Mouse (Mus musculus) adrenal gland, adult 18-20 months (tissue): Measurements from ENCODE around the gene Eif4g3. TPM values are rescaled to one million over a fixed set of nuclear protein-coding genes. Genes with fewer than 3 reads are reported as not detected.
"Not testable (repeated sequence)": the region's sequence is repeated elsewhere in the genome, so short reads cannot be mapped to it uniquely, and the experiment has no call there.

Source experiments
- DNase-seq, 2 experiments: peaks; one replicate each; pipeline ENCODE4 v3.0.0; 2021 to 2022; ENCODE audit warnings: low spot score in 2 of 2
- long read RNA-seq, 2 experiments: library from polyadenylated mRNA; stranded (forward); transcript quantifications; one replicate each; pipeline ENCODE4 v2.0.0; 2021
- total RNA-seq, 2 experiments: library from RNA; stranded (reverse); gene quantifications; 1 replicate in 1 of 2; 2 replicates in 1 of 2; pipeline ENCODE4 v1.2.3; 2021

Gene Eif4g3
- 100 to 1,000 TPM in 1 of 2 experiments, 10 to 100 TPM in 1; 67.3 to 131 TPM for total RNA-seq
- long read RNA-seq, experiment 1, partial matches to known transcripts = 9 of 14 reads
- long read RNA-seq, experiment 1, other reads (novel, unspliced or antisense) = 5 of 14 reads
- long read RNA-seq, experiment 2, full-length matches to known transcripts = 2 of 72 reads
- long read RNA-seq, experiment 2, partial matches to known transcripts = 61 of 72 reads
- long read RNA-seq, experiment 2, other reads (novel, unspliced or antisense) = 9 of 72 reads

DNA sequence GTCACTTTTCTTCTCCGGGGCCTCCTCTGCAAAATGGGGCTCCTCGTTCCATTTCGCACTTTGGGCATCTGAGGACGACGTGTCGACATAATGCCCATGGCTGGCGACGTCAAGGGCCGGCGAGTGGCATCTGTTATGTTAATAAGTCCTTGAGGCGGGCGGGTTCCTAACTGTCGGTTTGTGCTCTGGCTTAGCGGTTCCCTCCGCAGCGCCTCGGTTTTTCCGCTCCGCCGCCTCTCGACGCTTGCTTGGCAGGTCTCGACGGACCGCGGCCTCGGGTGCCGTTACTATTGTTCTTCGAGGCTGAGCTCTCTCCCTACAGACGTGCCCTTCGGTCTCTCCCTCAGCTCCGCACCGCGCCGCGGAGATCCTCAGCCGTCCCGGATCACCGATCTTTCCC is at the start of gene Eif4g3:
TSS of gene Eif4g3 (plus strand) at position 133 of the 400 bp plus-strand sequence.
- DNase-seq = no peak

DNA sequence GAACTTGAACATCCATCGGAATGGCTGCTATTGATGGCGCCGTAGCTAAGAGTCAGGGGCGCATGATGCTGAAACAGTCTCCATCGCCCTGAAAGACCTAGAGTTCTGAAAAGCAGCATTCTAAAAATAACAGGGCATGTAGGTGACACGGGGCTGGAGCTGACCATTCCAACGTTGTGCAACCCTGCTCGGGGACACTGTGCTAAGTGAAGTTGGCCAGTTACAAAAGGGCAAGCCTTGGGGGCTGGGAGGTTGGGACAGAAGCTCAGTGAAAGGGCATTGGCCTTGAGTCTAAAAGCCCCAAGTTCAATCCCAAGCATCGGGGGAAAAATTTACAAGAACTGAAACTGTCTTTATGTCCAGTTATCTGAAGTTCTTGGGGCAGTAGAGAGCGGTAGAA is 49.3 kb upstream of the Eif4g3 start:
- no peak for DNase-seq

DNA sequence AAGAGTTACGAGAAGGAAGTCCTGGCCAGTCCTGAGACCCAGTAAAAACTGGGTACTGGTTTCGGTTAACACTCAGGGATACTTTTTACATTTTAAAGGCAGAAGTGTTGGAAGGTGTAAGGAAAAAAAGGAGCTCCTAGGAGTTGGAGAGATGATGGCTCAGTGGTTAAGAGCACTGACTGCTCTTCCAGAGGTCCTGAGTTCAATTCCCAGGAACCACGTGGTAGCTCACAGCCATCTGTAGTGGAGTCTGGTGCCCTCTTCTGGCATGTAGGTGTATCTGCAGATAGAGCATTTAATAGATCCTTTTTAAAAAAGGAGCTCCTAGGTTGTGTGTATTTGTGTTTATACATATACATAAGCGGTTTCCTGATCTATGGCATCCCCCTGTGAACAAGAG is 47.4 kb upstream of the Eif4g3 start:
- DNase-seq = no peak

DNA sequence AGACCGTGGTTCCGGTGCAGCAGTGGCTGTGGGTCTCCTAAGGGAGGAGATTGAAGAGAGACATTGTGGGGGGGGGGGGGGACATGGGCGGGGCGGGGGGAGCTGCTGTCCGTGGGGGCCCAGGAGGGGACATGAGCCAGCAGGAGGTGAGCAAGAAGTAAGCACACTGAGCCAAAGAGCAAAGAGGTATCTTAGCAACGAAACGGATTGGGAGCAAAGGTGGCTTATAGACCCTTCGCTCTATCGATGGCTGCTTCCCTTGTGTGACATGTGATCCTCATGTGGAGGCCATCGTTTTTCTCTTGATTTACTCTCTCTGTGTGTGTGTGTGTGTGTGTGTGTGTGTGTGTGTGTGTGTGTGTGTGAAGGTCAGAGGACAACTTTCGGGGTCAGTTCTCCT is 46.4 kb upstream of the Eif4g3 start:
- no peak for DNase-seq

DNA sequence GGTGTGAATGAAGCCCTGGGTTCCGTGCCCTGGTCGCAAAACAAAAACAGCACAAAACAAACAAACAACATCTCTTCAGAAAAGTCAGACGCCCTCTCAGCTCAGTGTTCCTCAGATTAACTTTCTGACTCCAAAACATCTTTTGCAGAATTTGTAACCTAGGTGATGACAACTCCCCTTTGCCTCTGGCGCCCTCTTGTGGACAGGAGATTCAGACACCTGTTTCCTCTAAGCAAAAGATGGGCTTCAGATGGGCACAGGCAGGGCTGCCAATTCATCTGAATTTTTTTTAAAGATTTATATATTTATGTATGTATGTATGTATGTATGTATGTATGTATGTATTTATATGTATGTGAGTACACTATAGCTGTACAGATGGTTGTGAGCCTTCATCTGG is 40.0 kb upstream of the Eif4g3 start:
- DNase-seq = peak; percentile 79 to 83

DNA sequence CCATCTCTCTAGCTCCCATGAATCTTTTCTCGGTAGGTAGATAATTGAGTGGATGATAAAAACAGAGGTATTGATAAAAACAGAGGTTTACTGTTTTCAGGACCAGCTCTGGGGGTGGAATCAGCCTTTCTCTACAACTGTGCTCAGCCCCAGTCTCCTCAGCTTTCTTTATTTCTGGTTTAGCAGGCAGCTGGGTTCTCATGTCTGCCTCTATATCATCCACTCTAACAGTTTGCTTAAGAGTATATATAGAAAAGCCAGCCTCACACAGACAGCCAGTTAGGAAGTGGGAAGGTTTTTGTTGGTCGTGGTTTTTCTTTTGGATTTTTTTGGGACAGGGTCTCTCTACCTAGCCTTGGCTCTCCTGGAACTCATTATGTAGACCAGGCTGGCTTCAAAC is 38.6 kb upstream of the Eif4g3 start:
- DNase-seq = no peak

DNA sequence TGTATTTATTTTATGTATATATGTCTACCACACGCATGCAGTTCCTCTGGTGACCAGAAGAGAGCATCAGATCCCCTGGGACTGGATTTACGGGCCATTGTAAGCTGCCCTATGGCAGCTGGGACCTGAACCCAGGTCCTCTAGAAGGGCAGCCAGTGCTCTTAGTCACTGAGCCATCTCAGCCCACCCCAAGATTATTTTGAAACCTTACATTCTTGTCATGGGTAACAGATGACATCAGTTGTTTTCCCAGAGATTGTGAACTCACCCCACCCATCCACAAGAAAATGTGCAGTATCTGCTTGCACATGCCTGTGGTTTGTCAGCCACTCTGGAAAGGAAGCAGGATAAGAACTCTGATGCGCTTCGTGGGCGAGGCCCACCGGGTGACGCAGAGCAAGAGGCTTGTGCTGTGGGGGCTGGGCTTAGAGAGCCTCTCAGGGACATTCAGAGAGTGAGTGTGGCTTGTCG is 37.9 kb upstream of the Eif4g3 start:
- no peak for DNase-seq

DNA sequence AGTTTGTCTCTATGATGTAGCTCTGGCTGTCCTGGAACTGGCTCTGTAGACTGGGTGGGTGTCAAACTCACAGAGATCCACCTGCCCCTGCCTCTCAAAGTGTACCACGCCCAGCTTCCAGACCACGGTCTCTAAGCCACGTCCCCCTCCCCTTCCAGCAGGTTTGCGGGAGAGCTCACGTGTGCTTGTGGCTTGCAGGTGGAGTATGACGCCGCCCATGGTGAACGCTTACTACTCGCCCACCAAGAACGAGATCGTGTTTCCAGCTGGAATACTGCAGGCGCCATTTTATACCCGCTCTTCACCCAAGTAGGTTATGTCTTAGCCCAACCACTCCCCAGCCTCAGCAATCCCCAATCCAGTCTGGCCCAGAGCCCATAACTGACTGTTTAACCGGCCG is 36.6 kb upstream of the Eif4g3 start:
- no peak for DNase-seq

DNA sequence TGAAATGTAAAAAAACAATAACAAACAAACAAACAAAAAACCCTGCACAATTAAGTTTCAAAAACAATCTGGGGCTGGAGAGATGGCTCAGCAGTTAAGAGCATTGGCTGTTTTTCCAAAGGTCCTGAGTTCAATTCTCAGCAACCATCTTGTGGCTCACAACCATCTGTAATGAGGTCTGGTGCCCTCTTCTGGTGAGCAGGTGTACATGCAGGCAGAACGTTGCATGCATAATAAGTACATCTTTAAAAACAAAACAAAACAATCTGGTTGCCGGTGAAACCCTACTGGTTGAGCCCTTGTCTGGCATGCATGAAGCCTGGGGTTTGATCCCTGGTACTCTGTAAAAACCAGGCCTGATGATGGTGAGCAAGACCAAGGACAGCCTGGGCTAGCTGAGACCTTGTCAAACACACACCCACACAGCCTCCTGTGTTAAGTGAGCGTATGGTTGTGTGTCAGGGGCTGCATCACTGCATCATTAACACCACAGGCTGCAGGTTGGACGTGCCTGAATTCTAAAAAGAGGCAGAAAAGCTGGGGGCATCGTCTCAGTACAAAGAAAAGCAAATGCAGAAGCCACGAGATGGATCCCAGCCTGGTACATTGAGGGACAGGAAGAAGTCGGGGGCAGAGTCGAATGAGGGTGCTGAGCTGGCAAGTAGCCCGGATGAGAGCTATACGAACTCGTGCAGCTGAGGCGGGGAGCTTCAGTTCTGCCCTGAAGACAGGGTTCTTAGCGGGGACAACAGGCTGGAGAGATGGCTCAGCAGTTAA is 32.7 kb upstream of the Eif4g3 start:
- DNase-seq = no peak

DNA sequence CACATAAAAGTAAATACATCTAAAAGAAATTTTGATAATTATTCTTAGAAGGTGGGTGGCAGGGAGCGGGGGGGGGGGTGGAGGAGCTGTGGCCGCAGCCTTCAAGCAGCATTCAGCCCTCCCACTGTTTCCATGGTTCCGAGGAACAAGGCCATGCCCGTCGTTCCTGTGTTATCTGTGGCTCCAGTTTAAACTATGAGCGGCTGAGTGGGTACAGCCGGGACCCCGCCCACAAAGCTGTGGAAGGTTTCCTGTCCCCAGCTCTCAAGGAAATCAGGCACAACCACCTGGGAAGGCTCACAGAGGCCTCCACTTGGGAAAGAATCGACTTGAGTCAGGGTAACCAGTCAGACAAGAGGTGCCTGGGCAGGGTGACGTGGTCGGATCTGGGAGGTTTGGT is 32.1 kb upstream of the Eif4g3 start:
- no peak for DNase-seq

DNA sequence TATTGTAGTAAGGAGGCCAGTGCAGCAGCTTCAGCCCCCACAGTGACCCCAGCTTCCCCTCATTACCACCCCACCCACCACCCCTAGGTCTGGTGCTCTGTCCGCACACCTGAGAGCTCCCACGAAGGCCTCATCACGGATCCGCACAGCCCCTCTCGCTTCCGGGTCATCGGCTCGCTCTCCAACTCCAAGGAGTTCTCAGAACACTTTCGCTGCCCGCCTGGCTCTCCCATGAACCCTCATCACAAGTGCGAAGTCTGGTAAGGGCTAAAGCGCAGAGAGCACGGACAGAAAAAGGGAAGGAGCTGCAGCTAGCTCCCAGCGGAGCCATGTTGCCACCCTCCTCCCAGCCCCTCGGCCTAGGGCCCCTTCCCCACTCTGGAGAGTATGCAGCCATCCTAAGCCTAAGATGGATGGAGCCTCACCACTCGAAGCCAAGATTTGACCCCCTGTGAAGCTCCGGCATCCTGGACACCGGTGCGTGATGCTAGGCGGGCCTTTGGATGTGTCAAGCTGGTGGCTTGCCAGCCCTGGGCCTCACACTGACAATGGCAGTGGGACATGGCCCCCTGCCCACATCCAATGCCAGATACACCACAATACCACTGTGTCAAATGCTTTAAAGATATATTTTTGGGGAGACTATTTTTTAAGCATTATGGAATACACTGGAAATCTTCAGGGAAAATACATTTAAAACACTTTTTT is 30.0 kb upstream of the Eif4g3 start:
- no peak for DNase-seq

DNA sequence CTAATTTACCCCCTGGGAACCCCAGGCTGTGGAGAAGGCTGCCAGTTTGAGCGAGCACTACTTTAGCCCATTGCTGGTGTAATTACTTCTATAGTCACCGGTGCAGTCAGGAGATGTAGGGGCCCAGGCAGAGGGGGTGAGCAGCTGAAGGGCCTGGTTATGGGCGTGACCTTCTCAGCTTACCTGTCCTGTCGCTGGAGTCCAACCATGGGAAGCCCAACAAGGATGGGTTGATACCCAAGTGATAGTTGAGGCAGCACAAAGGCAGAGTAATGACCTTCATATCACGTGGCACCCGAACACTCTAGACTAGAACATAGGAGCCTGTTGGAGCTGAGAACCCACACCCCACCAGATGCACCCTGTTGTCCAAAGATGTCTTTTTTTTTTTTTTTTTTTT is 29.4 kb upstream of the Eif4g3 start:
- no peak for DNase-seq

DNA sequence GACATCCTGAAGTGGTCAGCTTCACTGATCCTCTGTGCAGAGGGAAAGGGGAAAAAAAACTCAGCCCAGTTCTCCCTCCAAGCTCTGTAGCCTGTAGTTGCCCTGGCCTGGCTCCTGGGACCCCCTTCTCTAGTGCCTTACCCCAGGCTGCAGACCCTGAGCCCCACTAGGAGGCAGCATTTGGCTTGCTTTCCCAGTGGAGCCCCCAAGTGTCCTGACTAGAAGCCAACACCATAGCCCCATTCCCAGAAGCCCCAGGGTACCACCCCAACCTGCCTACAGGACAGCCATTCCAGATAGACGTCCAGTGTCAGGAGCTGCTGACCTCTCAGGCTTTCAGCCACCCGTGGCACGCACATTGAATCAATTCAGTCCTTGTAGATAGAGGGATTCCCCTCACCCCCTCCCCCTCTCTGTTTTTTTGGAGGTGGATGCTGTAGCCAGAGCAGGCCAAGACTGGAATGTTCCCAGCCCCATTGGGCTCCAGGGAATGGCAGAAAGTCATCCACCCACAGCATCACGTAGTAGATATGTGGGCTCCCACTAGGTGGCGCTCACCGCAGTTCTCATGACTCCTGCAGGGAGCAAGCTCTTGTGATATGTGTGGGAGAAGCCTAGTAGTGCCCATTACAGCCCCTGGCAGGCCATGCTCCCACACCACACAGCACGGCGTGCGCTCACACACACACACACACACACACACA is 28.8 kb upstream of the Eif4g3 start:
- peak; percentile 75 to 79 for DNase-seq

DNA sequence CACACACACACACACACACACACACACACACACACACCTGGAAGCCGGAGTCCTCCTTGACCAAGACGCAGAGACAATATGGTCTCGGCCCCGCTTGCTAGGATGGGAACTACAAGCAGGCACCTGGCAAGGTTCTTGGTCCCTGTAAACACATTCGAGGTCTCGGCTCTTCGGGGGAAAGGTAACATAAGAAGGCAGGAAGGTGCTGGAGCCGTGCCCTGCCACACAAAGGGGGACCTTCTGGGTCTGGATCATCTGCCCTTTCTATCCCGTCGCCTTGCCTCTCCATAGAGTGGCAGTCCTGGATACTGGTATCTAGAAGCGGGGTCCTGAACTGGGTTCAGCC is 28.3 kb upstream of the Eif4g3 start:
- DNase-seq = no peak

DNA sequence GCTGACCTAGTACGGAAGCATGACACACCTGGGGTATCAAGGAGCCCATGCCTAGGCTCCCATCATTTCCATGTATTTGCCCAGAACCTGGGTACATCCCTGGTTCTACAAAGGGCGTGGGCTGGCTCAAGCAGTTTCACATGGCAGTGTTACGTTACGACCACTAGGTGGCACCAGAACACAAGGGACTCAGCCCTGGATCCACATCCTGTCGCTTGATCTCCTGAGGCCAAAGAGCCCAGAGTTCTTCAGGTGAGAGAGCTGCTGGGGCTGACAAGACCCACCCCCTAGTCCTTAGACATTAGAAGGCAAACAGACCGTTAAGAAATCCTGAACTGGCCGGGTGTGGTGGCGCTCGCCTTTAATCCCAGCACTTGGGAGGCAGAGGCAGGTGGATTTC is 24.6 kb upstream of the Eif4g3 start:
- DNase-seq = peak; percentile 60 to 65

DNA sequence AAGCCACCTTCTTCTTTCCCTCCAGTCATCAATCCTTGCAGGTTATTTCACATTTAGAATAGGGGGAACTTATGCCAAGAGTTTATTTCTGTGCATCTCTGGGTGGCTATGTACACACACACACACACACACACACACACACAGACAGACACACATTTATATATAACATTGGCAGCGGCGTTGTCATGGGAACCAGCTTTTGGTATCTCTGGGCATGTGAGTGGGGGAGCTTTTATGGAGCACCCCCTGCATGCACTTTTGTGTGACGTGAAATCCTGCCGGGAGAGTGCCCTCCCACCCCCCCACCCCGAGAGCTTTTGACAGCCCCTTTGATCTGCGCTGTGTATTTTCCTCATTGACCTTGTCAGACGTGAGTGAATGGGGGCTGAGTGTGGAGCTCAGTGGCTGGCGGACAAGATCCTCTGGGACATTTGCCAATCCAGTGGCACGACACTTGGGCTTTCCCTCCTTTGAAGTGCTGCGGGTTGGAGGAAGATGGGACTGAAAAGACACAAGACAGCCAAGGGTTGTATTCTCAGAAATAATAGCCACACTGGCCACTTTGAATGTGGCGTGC is 22.1 kb upstream of the Eif4g3 start:
- not testable (repeated sequence) for DNase-seq

DNA sequence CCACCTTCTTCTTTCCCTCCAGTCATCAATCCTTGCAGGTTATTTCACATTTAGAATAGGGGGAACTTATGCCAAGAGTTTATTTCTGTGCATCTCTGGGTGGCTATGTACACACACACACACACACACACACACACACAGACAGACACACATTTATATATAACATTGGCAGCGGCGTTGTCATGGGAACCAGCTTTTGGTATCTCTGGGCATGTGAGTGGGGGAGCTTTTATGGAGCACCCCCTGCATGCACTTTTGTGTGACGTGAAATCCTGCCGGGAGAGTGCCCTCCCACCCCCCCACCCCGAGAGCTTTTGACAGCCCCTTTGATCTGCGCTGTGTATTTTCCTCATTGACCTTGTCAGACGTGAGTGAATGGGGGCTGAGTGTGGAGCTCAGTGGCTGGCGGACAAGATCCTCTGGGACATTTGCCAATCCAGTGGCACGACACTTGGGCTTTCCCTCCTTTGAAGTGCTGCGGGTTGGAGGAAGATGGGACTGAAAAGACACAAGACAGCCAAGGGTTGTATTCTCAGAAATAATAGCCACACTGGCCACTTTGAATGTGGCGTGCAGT is 17.9 kb upstream of the Eif4g3 start:
- not testable (repeated sequence) for DNase-seq

DNA sequence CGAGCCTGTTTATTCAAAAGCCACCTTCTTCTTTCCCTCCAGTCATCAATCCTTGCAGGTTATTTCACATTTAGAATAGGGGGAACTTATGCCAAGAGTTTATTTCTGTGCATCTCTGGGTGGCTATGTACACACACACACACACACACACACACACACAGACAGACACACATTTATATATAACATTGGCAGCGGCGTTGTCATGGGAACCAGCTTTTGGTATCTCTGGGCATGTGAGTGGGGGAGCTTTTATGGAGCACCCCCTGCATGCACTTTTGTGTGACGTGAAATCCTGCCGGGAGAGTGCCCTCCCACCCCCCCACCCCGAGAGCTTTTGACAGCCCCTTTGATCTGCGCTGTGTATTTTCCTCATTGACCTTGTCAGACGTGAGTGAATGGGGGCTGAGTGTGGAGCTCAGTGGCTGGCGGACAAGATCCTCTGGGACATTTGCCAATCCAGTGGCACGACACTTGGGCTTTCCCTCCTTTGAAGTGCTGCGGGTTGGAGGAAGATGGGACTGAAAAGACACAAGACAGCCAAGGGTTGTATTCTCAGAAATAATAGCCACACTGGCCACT is 13.7 kb upstream of the Eif4g3 start:
- DNase-seq = not testable (repeated sequence)

DNA sequence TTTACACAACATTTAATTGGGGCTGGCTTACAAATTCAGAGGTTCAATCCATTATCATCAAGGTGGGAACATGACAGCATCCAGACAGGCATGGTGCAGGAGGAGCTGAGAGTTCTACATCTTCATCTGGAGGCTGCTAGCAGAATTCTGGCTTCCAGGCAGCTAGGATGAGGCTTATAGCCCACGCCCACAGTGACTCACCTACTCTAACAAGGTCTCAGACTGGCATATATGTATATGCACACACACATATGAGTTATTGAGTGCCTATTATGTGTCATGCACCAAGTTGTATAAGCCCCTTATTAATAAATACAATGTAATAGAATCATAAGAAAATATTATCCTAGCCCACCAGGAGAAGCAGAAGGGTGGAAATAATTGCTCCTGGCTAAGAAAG is 10.0 kb upstream of the Eif4g3 start:
- no peak for DNase-seq

DNA sequence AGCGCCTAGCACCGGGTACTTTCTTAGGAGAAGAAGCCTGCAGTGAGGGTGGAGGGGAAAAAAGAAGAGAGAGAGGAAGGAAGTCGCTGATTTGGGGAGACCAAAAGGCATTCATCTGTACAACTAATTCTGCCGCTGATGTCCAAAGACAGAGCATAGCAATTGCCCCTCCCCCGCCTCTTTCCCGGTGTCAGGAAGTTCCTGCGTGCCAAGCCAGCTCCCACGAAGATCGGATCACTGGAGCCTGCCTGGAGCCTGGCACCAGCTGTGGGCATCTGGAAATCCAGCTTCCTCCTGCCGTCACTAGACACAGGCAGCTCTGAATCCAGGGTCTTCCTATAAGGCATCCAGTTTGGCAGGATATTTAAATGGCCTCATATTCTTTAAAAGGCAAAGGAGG is 8.6 kb upstream of the Eif4g3 start:
- no peak for DNase-seq
